8 mouse cellular contexts compared by ENCODE assay signal in genomic region chr8:46552441-46552765, GRCm38 (mm10). TPM values are rescaled to one million over a fixed set of nuclear protein-coding genes. Genes with fewer than 3 reads are reported as not detected.
DNase-seq lines count a peak whose midpoint lies in the region; ATAC-seq and TF ChIP-seq lines count a peak whose summit lies in the region.

No protein-coding gene starts in this region.

- H3K9ac ChIP-seq in heart, embryonic 14.5 days (ENCODE audit: low read length): peak overlapping the region; percentile 67
- peak overlapping the region; percentile 22; the same call in 1 of the 2 replicates for H3K9ac ChIP-seq in limb, embryonic 14.5 days (ENCODE audit: low read depth, low read length, severe bottlenecking)

- no peaks in the 10 kb centered on the region for H3K27me3 ChIP-seq in heart, embryonic 14.5 days (ENCODE audit: control insufficient read depth, insufficient read depth, low read length)
- no peaks in the 10 kb centered on the region for H3K27me3 ChIP-seq in limb, embryonic 14.5 days (ENCODE audit: control insufficient read depth, insufficient read depth, low read length)

- no peak for TF ChIP-seq POLR2A in limb, embryonic 14.5 days (IDR thresholded peaks at IDR 0.05; ENCODE audit: borderline replicate concordance, extremely low read depth, insufficient read depth, insufficient read length)
- TF ChIP-seq POLR2A in olfactory bulb, adult 2 months (IDR thresholded peaks at IDR 0.05; ENCODE audit: insufficient read depth, low read depth, low read length): no peak

- H3K4me1 ChIP-seq in heart, embryonic 14.5 days (ENCODE audit: control insufficient read depth in 2 of 2, insufficient read depth in 2 of 2, low read length in 2 of 2): peaks cover 5 to 7% of the 10 kb centered on the region in 2 experiments; a peak in 3 of 4 replicates
- H3K4me1 ChIP-seq in limb, embryonic 14.5 days (ENCODE audit: control insufficient read depth, insufficient read depth, low read length): no peaks in the 10 kb centered on the region
- H3K4me1 ChIP-seq in olfactory bulb, adult 2 months (ENCODE audit: control insufficient read depth, insufficient read depth, low read length): no peaks in the 10 kb centered on the region

- peak overlapping the region; percentile 74 for H3K4me2 ChIP-seq in heart, embryonic 14.5 days (ENCODE audit: low read length)
- H3K4me2 ChIP-seq in limb, embryonic 14.5 days (replicated peaks; ENCODE audit: low read depth, low read length, severe bottlenecking): peak overlapping the region; percentile 45

- H3K27ac ChIP-seq in heart, embryonic 14.5 days (replicated peaks in 1 of 2; ENCODE audit: control insufficient read depth in 1 of 2, insufficient read depth in 1 of 2, low read depth in 2 of 2, low read length in 2 of 2): no peak overlapping the region
- H3K27ac ChIP-seq in limb, embryonic 14.5 days (replicated peaks; ENCODE audit: low read depth, low read length): no peak overlapping the region
- no peak overlapping the region for H3K27ac ChIP-seq in olfactory bulb, adult 2 months (ENCODE audit: insufficient read depth, low read depth, low read length)

- no peaks in the 10 kb centered on the region for H3K9me3 ChIP-seq in heart, embryonic 14.5 days (ENCODE audit: control insufficient read depth, low read length)
- H3K9me3 ChIP-seq in limb, embryonic 14.5 days (ENCODE audit: control insufficient read depth, low read length): no peaks in the 10 kb centered on the region

- peak; percentile 46 to 49 for DNase-seq in right cerebral cortex, postnatal 10 days (ENCODE audit: low spot score in 2 of 2)
- DNase-seq in right cerebral cortex, postnatal 25 days: no peak
- DNase-seq in cerebellum, adult 9-10 months: peak; percentile 46
- no peak for DNase-seq in limb, embryonic 14.5 days (ENCODE audit: low spot score)
- no peak for DNase-seq in adrenal gland, postnatal 10 days
- DNase-seq in gastrocnemius, postnatal 14 days: no peak

- intact Hi-C loops in gastrocnemius, postnatal 14 days (cut with DNase I; ENCODE audit: low total_unique reads): no loop called here

- peak overlapping the region; percentile 54 to 91 for H3K4me3 ChIP-seq in heart, embryonic 14.5 days (ENCODE audit: control insufficient read depth in 1 of 2, insufficient read depth in 1 of 2, low read depth in 1 of 2, low read length in 2 of 2)
- peak overlapping the region; percentile 50 for H3K4me3 ChIP-seq in limb, embryonic 14.5 days (replicated peaks; ENCODE audit: low read length)
- H3K4me3 ChIP-seq in olfactory bulb, adult 2 months (ENCODE audit: insufficient read depth, low read depth, low read length): peak overlapping the region; percentile 83; the same call in 1 of the 2 replicates

- H3K36me3 ChIP-seq in heart, embryonic 14.5 days (ENCODE audit: control insufficient read depth, insufficient read depth, low read length): peaks cover 15% of the 10 kb centered on the region
- H3K36me3 ChIP-seq in limb, embryonic 14.5 days (ENCODE audit: control insufficient read depth, insufficient read depth, low read length): 0 out of 2 replicates have a peak, but pooled peaks cover 3% of the 10 kb centered on the region

- WGBS in heart, embryonic 14.5 days: 4% methylated on average over 10 of the region's 10 CpGs
- 4% methylated on average over 10 of the region's 10 CpGs for WGBS in limb, embryonic 14.5 days
- WGBS in olfactory bulb, adult 2 months: under 1% methylated on average over 10 of the region's 10 CpGs

- TF ChIP-seq CTCF in olfactory bulb, adult 2 months (IDR thresholded peaks at IDR 0.05; ENCODE audit: insufficient read depth, low read depth, low read length): no peak

- ATAC-seq in heart, embryonic 14.5 days (ENCODE audit: insufficient number of reproducible peaks, insufficient read depth, low FRiP score, low read depth): no peak
- ATAC-seq in limb, embryonic 14.5 days (ENCODE audit: low FRiP score, low read depth): no peak

RNA-seq across cellular contexts. Expression of gene Cenpu, which starts 0.6 kb away (rescaled TPM):
- polyA plus RNA-seq in heart, embryonic 14.5 days (2014; fragmentation: Nextera tagmentation; extraction: Ambion mirVana): 10.2 and 12.5 TPM in 2 replicates
- polyA plus RNA-seq in limb, embryonic 14.5 days (2012; rRNA removed): 10.1 and 11.5 TPM in 2 replicates
- 11.0 and 11.2 TPM in 2 replicates for polyA plus RNA-seq in limb, embryonic 14.5 days (2014; fragmentation: Nextera tagmentation; extraction: Ambion mirVana)
- not detected in 2 replicates for polyA plus RNA-seq in olfactory bulb, adult 2 months (2012; ENCODE audit: insufficient read depth, insufficient read length, low replicate concordance, missing spikeins)
- total RNA-seq in adrenal gland, postnatal 10 days (2021): 1 to 10 TPM; 5.7 to 6.8 TPM
- 1 to 10 TPM in 1 of 2 experiments, under 1 TPM in 1; 0.55 to 1.1 TPM for total RNA-seq in gastrocnemius, postnatal 14 days (2021)

Comparison
In these comparisons a context has a peak if more than half of its experiments do, and no peak if none do; other contexts are left out.
1. DNase-seq: peak in right cerebral cortex, postnatal 10 days (2 of 2) and cerebellum, adult 9-10 months (single experiment); none in right cerebral cortex, postnatal 25 days (single experiment), limb, embryonic 14.5 days (single experiment), adrenal gland, postnatal 10 days (single experiment) and gastrocnemius, postnatal 14 days (single experiment).
2. RNA of gene Cenpu, which starts 0.6 kb away (polyA plus RNA-seq): 10.2 to 12.5 TPM in heart, embryonic 14.5 days and 10.1 to 11.5 TPM in limb, embryonic 14.5 days; not detected in olfactory bulb, adult 2 months; every median in the first group is over 10 times any median in the second.
3. Peak in every context shown above with its lines, with median percentiles within 50 percentile points of each other: H3K4me3 ChIP-seq.